Mouse (Mus musculus): ENCODE measurements around the gene Cbr4. TPM values are rescaled to one million over a fixed set of nuclear protein-coding genes. Genes with fewer than 3 reads are reported as not detected.

Cbr4 gene
- polyA plus RNA-seq, 1 experiment = 1.4 TPM

DNA sequence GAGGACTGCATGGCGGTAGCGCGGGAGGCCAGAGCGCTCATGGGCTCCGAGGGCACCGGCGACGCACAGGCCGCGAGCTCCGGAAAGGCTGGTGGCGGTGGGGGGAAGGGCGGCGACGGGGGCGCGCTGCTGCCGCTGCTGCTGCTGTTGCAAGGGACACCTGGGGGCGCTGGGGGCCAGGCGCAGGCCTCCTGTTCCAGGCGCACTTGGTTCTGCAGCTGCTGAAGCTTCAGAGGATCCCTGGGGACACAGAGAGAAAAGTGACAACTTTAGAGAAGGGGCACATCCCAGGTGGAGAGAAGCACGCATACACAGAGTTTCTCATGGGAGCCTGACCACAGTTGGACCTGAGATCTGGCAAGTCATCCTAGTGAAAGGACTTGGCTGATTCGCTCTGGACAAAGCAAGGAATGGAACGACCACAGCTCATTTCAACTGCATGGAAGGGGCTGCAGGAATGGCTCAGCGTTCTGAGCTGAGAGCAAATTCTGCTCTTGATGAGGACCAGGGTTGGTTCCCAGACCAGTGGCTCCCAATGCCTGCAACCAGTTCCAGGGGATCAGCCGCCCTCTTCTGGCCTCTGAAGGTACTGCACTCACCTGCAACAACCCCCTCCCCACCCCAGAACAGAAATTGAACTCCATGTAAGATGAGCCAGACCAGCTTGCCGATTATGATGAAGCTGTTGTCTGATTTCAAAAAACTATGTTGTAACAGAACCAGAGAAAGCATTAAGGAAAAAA, 62.6 kb downstream of the Cbr4 start:
- no peak overlapping the region for H3K27ac ChIP-seq (ENCODE audit: insufficient read depth, low read depth, low read length)
- no peak overlapping the region for H3K4me3 ChIP-seq (ENCODE audit: low read depth, low read length)
- H3K4me1 ChIP-seq (ENCODE audit: control insufficient read depth, insufficient read depth, insufficient read length, low read length) = no peaks in the 10 kb centered on the region
- no peaks in the 10 kb centered on the region for H3K27me3 ChIP-seq (ENCODE audit: control insufficient read depth, insufficient read depth, low read length)
- TF ChIP-seq POLR2A (IDR thresholded peaks at IDR 0.05; ENCODE audit: low read depth, low read length) = no peak
- TF ChIP-seq CTCF (IDR thresholded peaks at IDR 0.05; ENCODE audit: extremely low read depth, insufficient read length, insufficient replicate concordance, low read depth, low read length) = peak; percentile 52; the same call in 1 of the 2 replicates
- peaks cover 30% of the 10 kb centered on the region for H3K36me3 ChIP-seq (ENCODE audit: control insufficient read depth, insufficient read depth, low read length)
- WGBS = 85% methylated on average over 27 of the region's 27 CpGs

DNA sequence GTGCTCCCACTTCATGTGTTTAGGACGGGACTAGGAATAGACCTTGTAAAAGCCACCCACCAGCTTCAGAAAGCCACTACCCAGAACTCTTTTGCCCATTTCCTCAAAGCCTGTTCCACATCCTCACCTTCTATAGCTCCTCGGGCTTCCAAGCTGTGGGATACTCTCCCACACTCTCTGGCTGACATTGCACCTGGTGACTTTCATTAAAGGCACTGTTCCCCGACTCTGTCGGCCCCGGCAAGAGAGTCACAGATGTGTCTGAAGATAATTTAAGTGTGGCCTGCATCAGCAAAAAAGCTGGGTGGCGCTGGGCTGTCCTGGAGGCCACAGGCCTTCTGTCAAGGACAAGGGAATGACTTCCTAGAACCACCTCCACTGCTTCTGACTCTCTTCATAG, 64.7 kb downstream of the Cbr4 start:
- Histone ChIP-seq H3K27ac (ENCODE audit: insufficient read depth, low read depth, low read length) (no peak overlapping the region), H3K36me3 (ENCODE audit: control insufficient read depth, insufficient read depth, low read length) (peaks cover 22% of the 10 kb centered on the region), H3K27me3 (ENCODE audit: control insufficient read depth, insufficient read depth, low read length) (no peaks in the 10 kb centered on the region), H3K4me3 (ENCODE audit: low read depth, low read length) (no peak overlapping the region), H3K4me1 (ENCODE audit: control insufficient read depth, insufficient read depth, insufficient read length, low read length) (no peaks in the 10 kb centered on the region)
- TF ChIP-seq CTCF (IDR thresholded peaks at IDR 0.05; ENCODE audit: extremely low read depth, insufficient read length, insufficient replicate concordance, low read depth, low read length) = no peak
- no peak for TF ChIP-seq POLR2A (IDR thresholded peaks at IDR 0.05; ENCODE audit: low read depth, low read length)
- 69% methylated on average over 6 of the region's 6 CpGs for WGBS

DNA sequence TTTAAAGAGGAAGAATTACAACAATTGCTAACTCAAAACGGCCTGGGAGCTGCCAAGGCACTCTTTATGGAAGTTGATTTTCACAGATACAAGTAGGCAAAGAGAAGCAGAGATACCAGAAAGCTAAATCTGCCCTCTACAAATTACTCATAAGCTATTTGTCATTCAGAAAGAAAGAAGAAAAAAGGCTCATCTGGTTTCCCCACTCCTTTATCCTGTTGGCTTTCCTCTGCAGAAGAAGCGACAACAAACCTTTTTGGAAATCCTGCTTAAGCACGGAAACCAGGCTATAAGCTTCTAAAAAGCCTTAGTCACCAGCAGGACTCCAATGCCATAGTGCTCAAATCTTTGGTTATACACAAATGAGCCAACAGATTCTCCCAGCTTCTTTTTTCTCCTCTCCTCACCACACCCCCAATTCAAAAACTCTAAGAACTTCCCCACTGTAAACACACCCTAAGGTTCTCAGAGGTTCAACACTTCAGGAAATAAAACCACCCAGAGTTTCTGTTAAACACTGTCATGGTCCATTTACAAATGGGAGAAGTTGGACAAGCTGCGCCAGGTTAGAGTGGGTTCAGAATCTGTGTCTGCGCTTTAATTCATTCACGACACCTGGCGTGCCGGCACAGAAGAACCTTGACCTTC, 65.3 kb downstream of the Cbr4 start:
- no peak for TF ChIP-seq POLR2A (IDR thresholded peaks at IDR 0.05; ENCODE audit: low read depth, low read length)
- no peak for TF ChIP-seq CTCF (IDR thresholded peaks at IDR 0.05; ENCODE audit: extremely low read depth, insufficient read length, insufficient replicate concordance, low read depth, low read length)
- H3K36me3 ChIP-seq (ENCODE audit: control insufficient read depth, insufficient read depth, low read length) = peaks cover 22% of the 10 kb centered on the region
- H3K27ac ChIP-seq (ENCODE audit: insufficient read depth, low read depth, low read length) = no peak overlapping the region
- no peak overlapping the region for H3K4me3 ChIP-seq (ENCODE audit: low read depth, low read length)
- no peaks in the 10 kb centered on the region for H3K4me1 ChIP-seq (ENCODE audit: control insufficient read depth, insufficient read depth, insufficient read length, low read length)
- 85% methylated on average over 8 of the region's 8 CpGs for WGBS
- H3K27me3 ChIP-seq (ENCODE audit: control insufficient read depth, insufficient read depth, low read length) = no peaks in the 10 kb centered on the region

DNA sequence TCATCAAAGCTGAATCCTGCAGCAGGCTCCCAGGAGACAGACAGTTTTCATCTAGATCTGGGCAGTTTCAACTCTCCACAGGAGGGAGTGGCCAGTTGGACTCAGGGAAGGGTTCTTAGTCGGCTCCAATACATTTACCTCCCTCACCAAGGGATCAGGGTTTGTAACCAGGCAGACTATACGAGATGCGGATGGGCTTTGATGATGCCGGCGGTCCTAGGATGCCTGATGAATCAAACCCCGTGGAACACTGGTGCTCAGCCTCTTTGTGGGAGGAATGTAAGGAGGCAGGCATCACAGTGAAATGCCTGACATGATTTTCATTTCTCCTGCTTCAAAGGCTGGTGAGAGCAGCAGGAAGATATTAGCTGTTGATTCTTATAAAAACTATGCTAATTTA, 67.8 kb downstream of the Cbr4 start:
- no peaks in the 10 kb centered on the region; the same call in 1 of the 2 replicates for H3K36me3 ChIP-seq (ENCODE audit: control insufficient read depth, insufficient read depth, low read length)
- WGBS = 77% methylated on average over 6 of the region's 6 CpGs
- no peak overlapping the region for H3K27ac ChIP-seq (ENCODE audit: insufficient read depth, low read depth, low read length)
- no peaks in the 10 kb centered on the region for H3K4me1 ChIP-seq (ENCODE audit: control insufficient read depth, insufficient read depth, insufficient read length, low read length)
- H3K27me3 ChIP-seq (ENCODE audit: control insufficient read depth, insufficient read depth, low read length) = no peaks in the 10 kb centered on the region
- H3K4me3 ChIP-seq (ENCODE audit: low read depth, low read length) = no peak overlapping the region
- TF ChIP-seq CTCF (IDR thresholded peaks at IDR 0.05; ENCODE audit: extremely low read depth, insufficient read length, insufficient replicate concordance, low read depth, low read length) (no peak), POLR2A (IDR thresholded peaks at IDR 0.05; ENCODE audit: low read depth, low read length) (no peak)

DNA sequence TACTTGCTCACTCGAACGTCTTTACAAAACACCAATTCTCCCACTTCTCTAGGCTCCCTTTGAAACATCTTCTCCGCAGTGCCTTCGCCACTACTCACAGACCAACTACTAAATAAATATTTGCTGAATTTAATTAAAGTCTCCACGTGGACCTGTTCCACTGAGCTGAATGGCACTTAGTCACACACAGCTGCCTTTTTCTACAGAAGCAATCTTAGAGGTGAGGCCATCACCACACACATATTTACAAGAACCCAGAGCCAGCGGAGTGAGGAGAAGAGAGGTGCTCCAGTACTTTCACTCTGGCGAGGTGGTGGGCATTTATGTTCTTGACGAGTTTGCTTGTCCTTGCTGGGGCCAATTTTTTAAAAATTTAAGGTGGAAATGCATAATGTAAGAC, 68.7 kb downstream of the Cbr4 start:
- no peaks in the 10 kb centered on the region for H3K36me3 ChIP-seq (ENCODE audit: control insufficient read depth, insufficient read depth, low read length)
- WGBS = 59% methylated on average over 8 of the region's 8 CpGs
- no peaks in the 10 kb centered on the region for H3K27me3 ChIP-seq (ENCODE audit: control insufficient read depth, insufficient read depth, low read length)
- H3K27ac ChIP-seq (ENCODE audit: insufficient read depth, low read depth, low read length) = no peak overlapping the region
- H3K4me1 ChIP-seq (ENCODE audit: control insufficient read depth, insufficient read depth, insufficient read length, low read length) = 0 out of 2 replicates have a peak, but pooled peaks cover 2% of the 10 kb centered on the region
- TF ChIP-seq CTCF (IDR thresholded peaks at IDR 0.05; ENCODE audit: extremely low read depth, insufficient read length, insufficient replicate concordance, low read depth, low read length) (no peak), POLR2A (IDR thresholded peaks at IDR 0.05; ENCODE audit: low read depth, low read length) (no peak)
- H3K4me3 ChIP-seq (ENCODE audit: low read depth, low read length) = no peak overlapping the region

All from small intestine, adult 2 months (tissue).